Mouse (Mus musculus) testis, adult 2 months (tissue): ENCODE measurements around the gene Cdk9.

Source experiments
- CTCF ChIP-seq: fragments of 200-500 bp; IDR thresholded peaks from 2 replicates; pipeline ENCODE4 v1.5.1; 2012; ENCODE audit warnings: low read depth, mild to moderate bottlenecking, inconsistent platforms, low read length, moderate library complexity; ENCODE audit not compliant: control insufficient read depth, insufficient read depth, insufficient replicate concordance
- POLR2A ChIP-seq: fragments of 200-500 bp; IDR thresholded peaks from 2 replicates; pipeline ENCODE4 v1.6.1; 2012; ENCODE audit warnings: low read depth, mild to moderate bottlenecking, inconsistent platforms, low read length, moderate library complexity; ENCODE audit not compliant: control insufficient read depth

GRCm38 (mm10) chr2:32749082-32749481 is 36.2 kb upstream of the Cdk9 start:
- TF ChIP-seq CTCF = no peak
- TF ChIP-seq POLR2A = no peak
